Mouse (Mus musculus) yolk sac, embryonic 10.5 days (tissue): ENCODE measurements at regions not wholly inside any gene's neighbourhood (a gene's known extent, or its start where the extent isn't known, plus 50 kb on each side); places are given as distances from the start of the nearest gene placed in this dataset.

Experiments
- DNase-seq: peaks from one replicate; pipeline ENCODE4 v3.0.0-alpha.2; 2017; ENCODE audit warnings: low spot score

- DNase-seq, result no peak
Observed at GRCm38 (mm10) chr3:121618561-121618960, 52.0 kb upstream of the 4930432M17Rik start.

DNA sequence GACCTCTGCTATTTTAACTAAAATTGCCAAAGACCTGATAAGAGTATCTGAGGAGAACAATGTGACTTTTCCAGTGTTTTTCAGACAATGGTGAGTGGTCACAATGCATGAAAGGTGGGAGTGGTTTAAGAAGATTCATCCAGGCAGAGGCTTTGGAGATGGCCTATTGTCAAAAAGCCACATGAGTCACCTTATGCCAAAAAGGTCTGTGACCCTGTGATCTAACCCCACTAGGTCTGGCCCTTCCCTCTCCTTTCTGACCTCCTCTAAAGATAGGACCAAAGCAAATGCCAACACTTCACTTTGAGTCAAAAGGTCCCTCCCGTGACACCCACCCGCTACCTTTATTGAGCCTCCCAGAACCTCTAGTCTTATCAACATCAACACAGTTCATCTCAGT is 52.4 kb upstream of the 4930432M17Rik start:
- DNase-seq, result no peak

- DNase-seq, result no peak
Observed at GRCm38 (mm10) chr3:121617351-121617750, 53.2 kb upstream of the 4930432M17Rik start.

GRCm38 (mm10) chr3:121616075-121616474 is 54.5 kb upstream of the 4930432M17Rik start:
- no peak for DNase-seq

DNA sequence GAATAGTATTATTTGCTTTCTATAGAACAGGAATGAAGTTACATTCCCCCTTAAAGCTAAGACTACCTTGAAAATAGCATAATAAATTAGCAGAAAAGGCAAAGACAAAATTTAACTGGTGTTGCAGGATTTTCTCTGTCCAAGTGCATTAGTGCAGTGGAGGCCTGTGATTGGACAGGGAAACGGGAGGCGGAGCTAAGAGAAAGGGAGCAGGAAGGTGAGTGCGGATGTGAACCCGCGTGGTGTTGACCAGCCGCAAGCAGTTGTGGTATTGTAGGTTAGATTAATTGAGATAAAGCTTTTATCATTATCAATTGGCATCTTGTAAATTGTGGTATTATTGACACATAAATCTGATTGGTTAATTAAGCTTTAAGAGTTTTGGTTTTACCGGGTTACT is 55.8 kb upstream of the 4930432M17Rik start:
- DNase-seq, result no peak

DNA sequence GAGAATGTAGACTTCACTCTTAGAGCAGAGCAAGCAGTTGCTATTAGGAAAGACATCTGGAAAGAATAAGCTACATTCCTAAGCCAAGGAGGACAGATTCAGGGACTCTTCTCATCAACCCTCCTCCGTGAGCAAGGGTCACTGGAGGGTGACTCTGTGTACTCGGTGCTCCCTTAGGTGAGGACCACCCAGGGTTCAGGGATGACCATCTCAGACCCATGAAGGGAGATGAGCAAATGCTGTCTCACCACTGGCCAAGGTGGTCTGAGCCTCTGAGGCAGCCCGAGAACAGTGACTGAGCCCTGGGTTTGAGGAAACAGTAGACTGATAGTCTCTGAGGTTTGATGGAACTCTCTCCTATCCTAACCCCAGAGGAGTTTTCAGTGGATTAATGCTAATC is 57.3 kb upstream of the 4930432M17Rik start:
- DNase-seq, result no peak

- DNase-seq, result no peak
Observed at GRCm38 (mm10) chr3:121609845-121610244, 60.7 kb upstream of the 4930432M17Rik start.

GRCm38 (mm10) chr3:121609090-121609489 is 61.5 kb upstream of the 4930432M17Rik start:
- DNase-seq, result no peak

GRCm38 (mm10) chr3:121604737-121605136 is 65.8 kb upstream of the 4930432M17Rik start:
- no peak for DNase-seq

- no peak for DNase-seq
Observed at GRCm38 (mm10) chr3:121604081-121604480, 66.5 kb upstream of the 4930432M17Rik start.

GRCm38 (mm10) chr3:121602826-121603370 is 67.7 kb upstream of the 4930432M17Rik start:
- no peak for DNase-seq

DNA sequence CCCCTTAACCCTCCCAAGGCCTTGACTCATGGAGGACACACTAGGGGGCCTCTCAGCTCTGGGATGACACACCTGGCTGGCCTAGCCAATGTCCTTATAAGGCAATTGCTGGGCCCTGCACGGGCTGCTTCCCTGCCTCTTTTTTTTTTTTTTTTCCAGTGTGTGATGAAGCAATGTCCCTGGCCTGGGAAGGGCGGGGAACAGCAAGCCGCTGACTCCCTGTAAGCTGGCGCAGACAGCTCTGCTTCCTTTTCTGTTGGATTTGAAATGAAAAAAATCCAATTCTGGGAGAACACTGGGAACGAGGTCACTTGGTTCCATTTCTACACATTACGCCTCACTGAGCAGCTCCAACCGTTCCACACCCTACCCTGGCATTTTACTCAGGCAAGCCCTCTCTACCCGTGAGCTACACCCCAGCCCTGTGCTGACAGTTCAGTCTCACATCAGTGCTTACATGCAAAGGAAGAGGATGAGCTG is 68.4 kb upstream of the 4930432M17Rik start:
- no peak for DNase-seq

DNA sequence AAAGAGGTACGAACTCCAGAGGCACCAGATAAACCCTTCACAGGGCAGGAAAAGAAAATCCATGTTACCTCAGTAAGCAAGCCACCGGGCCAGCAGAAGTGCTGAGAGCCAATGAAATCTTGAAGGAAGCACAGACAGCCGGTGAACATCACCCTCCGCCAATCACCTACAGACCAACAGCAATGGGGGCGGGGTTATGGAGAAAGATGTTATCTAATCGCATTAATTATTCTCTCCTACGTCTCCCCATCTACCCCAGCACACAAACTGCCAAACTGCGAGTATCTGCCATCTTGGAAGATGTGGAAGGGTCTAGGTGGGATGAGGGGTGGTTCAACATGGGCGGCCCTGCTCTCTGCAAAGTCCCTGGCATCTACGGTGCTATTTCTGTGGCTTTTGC is 68.6 kb upstream of the Slc44a3 start:
- DNase-seq, result no peak

DNA sequence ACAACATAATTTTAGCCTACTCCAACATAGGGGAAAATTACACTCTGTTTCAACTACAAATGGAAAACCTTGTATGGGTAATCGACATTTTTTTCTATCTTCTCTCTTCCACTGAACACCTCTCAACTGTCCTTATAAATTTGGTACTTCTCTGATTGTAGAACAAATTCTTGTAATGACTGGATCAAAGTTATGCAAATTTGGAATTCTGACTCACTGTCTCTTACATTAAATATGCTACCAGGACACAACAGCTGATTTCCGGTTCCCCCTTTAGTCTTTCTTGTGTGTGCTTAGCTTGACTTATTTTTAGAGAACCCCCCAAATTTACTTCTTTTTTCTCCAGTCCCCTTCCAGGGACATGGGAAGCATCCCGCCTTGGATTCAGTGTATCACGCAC is 68.2 kb upstream of the Slc44a3 start:
- DNase-seq, result no peak

GRCm38 (mm10) chr3:121597988-121598387 is 65.8 kb upstream of the Slc44a3 start:
- no peak for DNase-seq

GRCm38 (mm10) chr3:121597203-121597602 is 65.0 kb upstream of the Slc44a3 start:
- DNase-seq, result no peak

- no peak for DNase-seq
Observed at GRCm38 (mm10) chr3:121594580-121594979, 62.4 kb upstream of the Slc44a3 start.

GRCm38 (mm10) chr3:121593598-121594117 is 61.5 kb upstream of the Slc44a3 start:
- DNase-seq, result no peak

- DNase-seq, result no peak
Observed at GRCm38 (mm10) chr3:121593143-121593542, 60.9 kb upstream of the Slc44a3 start.

DNA sequence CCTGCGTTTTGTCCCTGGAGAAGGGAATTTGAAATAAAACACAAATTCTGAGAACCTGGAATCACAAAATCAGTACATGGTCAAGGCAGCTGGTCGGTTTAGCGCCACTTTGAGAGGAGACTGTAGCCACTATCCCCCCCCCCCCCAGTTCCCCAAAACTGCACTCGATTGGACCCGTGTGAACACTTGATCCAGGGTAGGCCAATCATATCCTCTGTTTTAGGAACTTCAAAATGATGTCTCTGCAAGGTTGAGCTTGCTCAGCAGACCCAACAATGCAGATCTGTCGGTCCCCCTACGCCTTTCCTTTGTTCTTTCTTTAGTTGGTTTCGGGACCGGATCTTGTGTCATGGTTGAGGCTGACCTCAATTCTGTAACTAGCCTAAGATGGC is 57.3 kb upstream of the Slc44a3 start:
- no peak for DNase-seq

DNA sequence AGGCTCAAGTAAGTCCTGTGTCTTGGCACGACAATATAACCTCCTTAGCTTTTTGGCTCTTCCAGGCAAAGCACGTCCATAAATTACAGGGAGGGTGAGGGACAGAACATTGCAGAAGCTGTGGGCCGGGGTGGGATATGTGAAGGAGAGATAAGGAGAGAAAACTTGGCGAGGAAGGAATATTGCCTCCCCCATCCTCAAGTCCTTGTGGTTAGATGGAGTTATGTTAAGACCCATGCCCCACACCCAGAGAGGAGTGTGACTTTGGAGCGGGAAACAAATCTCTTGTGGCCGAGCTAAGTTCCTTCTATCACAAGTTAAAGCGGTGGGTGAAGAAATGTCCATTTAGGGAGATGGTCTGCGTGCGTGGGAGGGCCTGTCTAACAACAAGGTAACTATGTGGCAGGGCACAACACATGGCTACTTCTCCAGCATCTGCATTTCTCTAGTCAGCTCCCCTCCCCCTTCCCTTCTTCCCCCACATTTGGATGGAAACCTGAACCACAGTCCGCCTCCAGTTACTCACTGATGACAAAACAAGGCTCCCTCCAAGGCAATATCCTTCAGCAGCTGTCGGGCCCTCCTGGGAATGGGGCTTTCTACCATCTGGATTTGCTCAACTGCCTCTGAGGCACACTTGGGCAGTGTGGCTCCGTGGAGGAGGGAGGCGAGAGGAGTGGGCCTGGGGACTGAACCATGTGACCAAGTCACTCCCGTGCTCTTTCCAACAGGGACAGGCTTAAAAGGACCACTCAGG is 56.7 kb upstream of the Slc44a3 start:
- peak; percentile 41 for DNase-seq

GRCm38 (mm10) chr3:121585306-121585705 is 53.1 kb upstream of the Slc44a3 start:
- no peak for DNase-seq

DNA sequence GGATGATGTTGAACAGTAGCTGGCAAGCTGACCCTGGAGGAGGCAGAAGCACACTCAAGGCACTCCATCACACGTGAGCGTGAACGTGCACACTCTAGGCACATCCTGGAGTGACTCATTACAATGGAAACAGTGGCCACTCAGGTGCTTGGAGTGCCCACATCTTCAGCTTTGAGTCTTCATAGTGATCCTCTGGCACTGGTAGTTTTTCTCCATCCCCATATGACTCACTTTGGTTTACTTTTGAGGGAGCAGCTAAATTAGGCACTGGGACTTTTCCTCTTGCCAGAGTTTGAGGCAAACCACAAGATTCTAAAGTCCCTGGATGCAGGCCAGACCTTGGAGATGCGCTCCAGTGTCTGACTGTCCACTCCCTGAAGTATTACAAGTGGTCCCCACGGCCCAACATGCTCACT is 52.5 kb upstream of the Slc44a3 start:
- no peak for DNase-seq

- DNase-seq, result no peak
Observed at GRCm38 (mm10) chr3:121584317-121584716, 52.1 kb upstream of the Slc44a3 start.
